Mouse (Mus musculus) ES-E14 (cell line): Measurements from ENCODE around the gene Lin52.

ENCODE experiments used
- CHD2 ChIP-seq: IDR thresholded peaks from 2 replicates; pipeline ENCODE4 v1.6.1; 2014; ENCODE audit warnings: mild to moderate bottlenecking, low read depth, low read length, inconsistent platforms
- HCFC1 ChIP-seq: IDR thresholded peaks from 2 replicates; pipeline ENCODE4 v1.6.1; 2012; ENCODE audit warnings: low read length, inconsistent platforms, borderline replicate concordance; ENCODE audit not compliant: insufficient read depth
- MAFK ChIP-seq: IDR thresholded peaks from 2 replicates; pipeline ENCODE4 v1.6.1; 2014; ENCODE audit warnings: mild to moderate bottlenecking, low read depth, low read length, inconsistent platforms; ENCODE audit not compliant: insufficient read depth
- ZNF384 ChIP-seq: IDR thresholded peaks from 2 replicates; pipeline ENCODE4 v1.6.1; 2012; ENCODE audit warnings: low read depth, low read length, inconsistent platforms

GRCm38 (mm10) chr12:84533706-84534486, 82.7 kb downstream of the Lin52 start:
- TF ChIP-seq CHD2 (no peak), ZNF384 (no peak), MAFK (0 out of 2 replicates have a peak, but pooled peaks have one; percentile 35), HCFC1 (no peak)
